Mouse (Mus musculus) stomach, postnatal 0 days (tissue): ENCODE data around the gene Gapvd1. TPM values are rescaled to one million over a fixed set of nuclear protein-coding genes. Genes with fewer than 3 reads are reported as not detected.

Experiments used
- ATAC-seq: fragments of 200-750 bp; cut with Nextera tagmentation; 2 replicates; pipeline ENCODE4 v1.8.0; 2017; ENCODE audit not compliant: low FRiP score, low TSS enrichment
- DNase-seq: peaks from one replicate; pipeline ENCODE4 v3.0.0-alpha.2; 2016; ENCODE audit warnings: low spot score
- H3K27ac ChIP-seq: fragments of 300-500 bp; sonication (generic); replicated peaks from 2 replicates; pipeline ENCODE4 v1.5.1; 2014; ENCODE audit warnings: mild to moderate bottlenecking, control low read depth
- H3K27me3 ChIP-seq: fragments of 300-500 bp; sonication (generic); 2 replicates; pipeline ENCODE4 v1.6.1; 2014; ENCODE audit warnings: low read length; ENCODE audit not compliant: control insufficient read depth, insufficient read depth
- H3K36me3 ChIP-seq: fragments of 300-500 bp; sonication (generic); 2 replicates; pipeline ENCODE4 v1.6.1; 2014; ENCODE audit warnings: low read length, mixed read lengths; ENCODE audit not compliant: control insufficient read depth, insufficient read depth
- H3K4me1 ChIP-seq: fragments of 300-500 bp; sonication (generic); replicated peaks from 2 replicates; pipeline ENCODE4 v1.6.1; 2014; ENCODE audit warnings: antibody characterized with exemption; ENCODE audit not compliant: control insufficient read depth, insufficient read depth
- H3K4me2 ChIP-seq: fragments of 300-500 bp; sonication (generic); replicated peaks from 2 replicates; pipeline ENCODE4 v1.6.1; 2014; ENCODE audit warnings: low read depth, mild to moderate bottlenecking, control low read depth, moderate library complexity
- H3K4me3 ChIP-seq: fragments of 300-500 bp; sonication (generic); 2 replicates; pipeline ENCODE4 v1.5.1; 2014; ENCODE audit warnings: low read depth, low read length, control low read depth
- H3K9ac ChIP-seq: fragments of 300-500 bp; sonication (generic); 2 replicates; pipeline ENCODE4 v1.6.1; 2014; ENCODE audit warnings: mild to moderate bottlenecking, low read length, control low read depth, mixed read lengths
- H3K9me3 ChIP-seq: fragments of 300-500 bp; sonication (generic); 2 replicates; pipeline ENCODE4 v1.6.1; 2016; ENCODE audit warnings: low read length; ENCODE audit not compliant: control insufficient read depth
- CTCF ChIP-seq: IDR thresholded peaks from 2 replicates; pipeline ENCODE4 v1.5.1; 2016; ENCODE audit warnings: antibody characterized with exemption, low read depth, mild to moderate bottlenecking, moderate library complexity
- EP300 ChIP-seq: optimal IDR thresholded peaks from 2 replicates; pipeline ENCODE3; 2016; ENCODE audit warnings: antibody characterized with exemption
- WGBS: fragments of 180-500 bp; shearing (Covaris S2); extraction: QIAGEN DNeasy Blood & Tissue Kit; methylation state at CpG from one replicate; pipeline ENCODE4 v1.1.7; 2014; 5-methylcytosine and 5-hydroxymethylcytosine counted together
- polyA plus RNA-seq: library from polyadenylated mRNA; unstranded; fragments of >200 nt; fragmentation: Nextera tagmentation; extraction: Ambion mirVana; gene quantifications from 2 replicates; pipeline ENCODE4 v1.2.1, GENCODE M21; 2015

The Gapvd1 gene
- polyA plus RNA-seq, 1 experiment from 2014 or later: 40.9 TPM

DNA sequence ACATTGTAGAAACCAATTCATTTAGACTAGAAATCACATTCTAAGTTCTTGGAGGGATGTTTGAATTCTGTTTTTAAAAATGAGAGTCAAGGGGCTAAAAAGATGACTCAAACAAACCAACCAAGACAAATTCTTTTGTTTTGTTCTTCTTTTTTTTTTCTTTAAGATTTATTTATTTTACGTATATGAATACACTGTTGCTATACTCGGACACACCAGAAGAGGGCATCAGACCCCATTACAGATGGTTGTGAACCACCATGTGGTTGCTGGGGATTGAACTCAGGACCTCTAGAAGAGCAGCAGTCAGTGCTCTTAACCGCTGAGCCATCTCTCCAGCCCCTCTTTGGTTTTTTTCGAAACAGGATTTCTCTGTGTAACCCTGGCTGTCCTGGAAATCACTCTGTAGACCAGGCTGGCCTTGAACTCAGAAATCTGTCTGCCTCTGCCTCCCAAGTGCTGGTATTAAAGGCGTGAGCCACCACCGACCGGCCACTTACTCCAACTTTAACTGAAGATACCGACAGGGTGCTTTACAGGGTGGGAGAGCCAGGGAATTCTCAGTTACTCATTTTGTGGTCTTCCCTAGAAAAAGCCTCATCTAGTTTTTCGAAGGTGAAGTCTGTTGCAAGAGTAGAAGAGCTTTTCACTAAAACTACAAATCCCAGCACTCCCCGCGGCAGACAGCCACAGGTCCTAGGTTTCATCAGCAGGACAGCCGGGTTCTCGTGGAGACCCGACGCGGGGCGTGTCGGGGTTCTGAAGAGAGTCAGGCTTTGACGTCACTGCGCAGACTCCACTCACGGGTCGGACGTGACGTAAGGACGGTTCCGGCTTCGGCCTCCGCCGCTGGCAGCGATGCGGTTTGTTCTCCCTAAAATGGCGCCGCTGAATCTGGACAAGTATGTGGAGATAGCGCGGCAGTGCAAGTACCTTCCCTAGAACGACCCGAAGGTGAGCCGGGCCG is 46.8 kb upstream of the Gapvd1 start:
- Histone ChIP-seq H3K4me2 (peak overlapping the region; percentile 55; the same call in 1 of the 2 replicates), H3K4me1 (no peaks in the 10 kb centered on the region), H3K36me3 (no peaks in the 10 kb centered on the region; the same call in 1 of the 2 replicates), H3K9me3 (no peaks in the 10 kb centered on the region), H3K4me3 (peak overlapping the region; percentile 65), H3K27ac (peak overlapping the region; percentile 93), H3K27me3 (no peaks in the 10 kb centered on the region), H3K9ac (peak overlapping the region; percentile 84)
- WGBS: 5% methylated on average over 39 of the region's 39 CpGs
- TF ChIP-seq EP300: no peak
- TF ChIP-seq CTCF: peak; percentile 37
- ATAC-seq: peak; percentile 97
- DNase-seq: peak; percentile 98

DNA sequence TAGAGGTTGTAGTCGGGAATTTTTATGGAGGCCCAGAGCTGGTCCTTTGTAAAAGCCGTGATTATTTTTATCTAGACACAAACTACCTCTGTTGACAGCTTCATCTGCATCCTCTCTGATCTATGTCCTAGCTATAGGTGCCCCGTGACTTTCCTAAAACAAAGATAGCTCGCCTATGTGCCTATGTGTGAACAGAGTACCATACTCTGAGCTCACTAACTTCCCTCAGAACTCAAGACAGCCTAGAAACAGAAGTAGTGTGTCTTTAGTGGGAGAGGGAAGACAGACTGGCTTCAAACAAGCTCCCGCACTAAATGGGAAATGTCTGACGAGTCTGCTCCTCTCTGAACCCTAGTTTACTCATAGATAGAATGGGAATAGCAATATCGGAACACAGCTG is 45.3 kb upstream of the Gapvd1 start:
- Histone ChIP-seq H3K9ac (no peak overlapping the region), H3K4me2 (peak overlapping the region; percentile 85), H3K27me3 (no peaks in the 10 kb centered on the region), H3K27ac (peak overlapping the region; percentile 85), H3K4me1 (no peaks in the 10 kb centered on the region), H3K9me3 (no peaks in the 10 kb centered on the region), H3K4me3 (no peak overlapping the region), H3K36me3 (no peaks in the 10 kb centered on the region)
- no peak for DNase-seq
- TF ChIP-seq CTCF: no peak
- no peak for TF ChIP-seq EP300
- no peak for ATAC-seq
- 76% methylated on average over 7 of the region's 7 CpGs for WGBS

DNA sequence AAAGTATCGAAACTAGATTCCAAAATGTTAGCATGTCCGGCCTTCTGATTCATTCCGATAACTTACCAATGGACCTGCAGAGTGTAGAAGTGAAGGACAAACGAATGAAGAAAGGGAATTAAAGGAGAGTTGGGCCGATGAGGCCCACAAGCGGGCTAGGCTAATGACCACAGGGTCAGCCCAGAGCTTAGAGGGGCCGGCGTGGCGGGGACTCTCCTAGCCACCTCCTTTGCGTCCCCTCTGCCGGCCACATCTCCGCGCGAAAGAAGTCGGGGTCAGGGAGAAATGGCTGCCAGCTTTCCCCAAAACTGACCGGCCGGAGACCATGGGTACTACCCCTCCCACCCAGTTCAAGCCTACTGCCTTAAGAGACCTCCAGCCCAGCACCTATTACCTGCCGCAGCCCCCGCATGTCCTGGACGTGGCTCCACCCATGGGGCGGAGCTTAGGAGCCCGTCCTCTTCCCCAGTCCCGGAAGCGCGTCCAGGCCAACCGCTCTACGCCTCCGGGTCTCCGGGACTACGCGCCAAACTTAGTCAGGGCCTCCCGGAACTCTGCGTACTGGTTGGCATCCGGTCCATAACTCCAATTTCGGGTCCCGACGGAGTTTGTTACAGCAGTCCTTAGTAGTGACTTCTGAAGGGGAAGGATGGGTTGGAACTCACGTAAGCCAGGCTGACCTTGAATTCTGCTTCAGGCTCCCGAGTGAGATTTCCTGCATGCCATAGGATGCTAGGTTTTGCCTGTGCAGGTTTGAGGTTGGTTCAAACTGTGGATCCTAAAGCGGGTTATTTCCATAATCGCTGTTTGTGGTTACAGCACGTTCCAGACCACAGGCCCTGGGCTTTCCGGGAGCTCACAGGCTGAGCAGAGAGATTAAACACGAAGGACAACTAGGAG is 44.6 kb upstream of the Gapvd1 start, which contains the start of gene Rabepk:
Gene Rabepk, minus strand, starts transcription at position 556 of the 900 bp plus-strand sequence.
- peak within 1 kb of the TSS; percentile 85 for H3K27ac ChIP-seq
- peak within 1 kb of the TSS; percentile 71 for H3K4me3 ChIP-seq
- peak within 1 kb of the TSS; percentile 85 for H3K4me2 ChIP-seq
- ATAC-seq: peak; percentile 76
- no peak for TF ChIP-seq CTCF
- TF ChIP-seq EP300: no peak
- peak; percentile 89 for DNase-seq
- H3K9me3 ChIP-seq: no peaks in the 10 kb centered on the region
- no peaks in the 10 kb centered on the region for H3K27me3 ChIP-seq
- H3K4me1 ChIP-seq: no peaks in the 10 kb centered on the region
- 3% methylated on average over 44 of the region's 44 CpGs for WGBS
- H3K9ac ChIP-seq: peak within 1 kb of the TSS; percentile 66
- H3K36me3 ChIP-seq: no peaks in the 10 kb centered on the region

DNA sequence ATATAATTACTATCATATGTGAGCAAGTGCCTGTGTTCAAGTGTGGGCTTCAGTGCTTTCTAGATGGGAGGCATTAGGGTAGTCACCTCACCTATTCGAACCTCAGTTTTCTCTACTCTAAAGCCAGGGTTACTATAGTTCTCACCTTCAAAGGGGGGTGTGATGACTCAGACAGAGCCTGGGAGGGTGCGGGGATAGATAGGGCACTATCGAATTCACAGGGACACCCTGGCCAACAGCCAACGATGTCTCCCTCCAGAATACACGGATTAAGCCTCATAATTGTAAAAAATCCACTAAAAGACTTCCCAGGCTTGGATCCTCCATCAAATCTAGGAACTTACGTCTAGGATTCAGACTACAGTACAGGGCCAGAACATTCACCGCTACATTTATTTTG is 40.4 kb upstream of the Gapvd1 start:
- ATAC-seq (no peak), DNase-seq (no peak)
- 0 out of 2 replicates have a peak, but pooled peaks cover 5% of the 10 kb centered on the region for H3K36me3 ChIP-seq
- TF ChIP-seq EP300 (no peak), CTCF (no peak)
- H3K9ac ChIP-seq: no peak overlapping the region
- H3K4me2 ChIP-seq: no peak overlapping the region
- H3K27ac ChIP-seq: no peak overlapping the region
- no peaks in the 10 kb centered on the region for H3K9me3 ChIP-seq
- no peak overlapping the region for H3K4me3 ChIP-seq
- no peaks in the 10 kb centered on the region for H3K4me1 ChIP-seq
- WGBS: 84% methylated on average over 7 of the region's 7 CpGs
- H3K27me3 ChIP-seq: no peaks in the 10 kb centered on the region

DNA sequence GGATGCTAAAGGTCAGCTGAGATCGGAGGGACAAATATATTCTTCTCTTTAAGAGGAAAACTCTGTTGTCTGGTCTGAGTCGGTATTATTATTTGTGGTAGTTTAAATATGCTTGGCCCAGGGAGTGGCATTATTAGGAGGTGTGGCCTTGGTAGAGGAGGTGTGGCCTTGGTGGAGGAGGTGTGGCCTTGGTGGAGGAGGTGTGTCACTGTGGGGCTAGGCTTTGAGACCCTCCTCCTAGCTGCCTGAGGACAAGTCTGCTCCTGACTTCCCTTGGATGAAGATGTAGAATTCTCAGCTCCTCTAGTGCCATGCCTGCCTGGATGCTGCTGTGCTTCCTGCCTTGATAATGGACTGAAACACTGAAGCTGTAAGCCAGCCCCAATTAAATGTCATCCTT is 39.5 kb upstream of the Gapvd1 start:
- no peak overlapping the region for H3K27ac ChIP-seq
- H3K9ac ChIP-seq: no peak overlapping the region
- H3K9me3 ChIP-seq: no peaks in the 10 kb centered on the region
- H3K4me1 ChIP-seq: no peaks in the 10 kb centered on the region
- H3K36me3 ChIP-seq: 0 out of 2 replicates have a peak, but pooled peaks cover 5% of the 10 kb centered on the region
- TF ChIP-seq EP300: no peak
- TF ChIP-seq CTCF: no peak
- no peaks in the 10 kb centered on the region for H3K27me3 ChIP-seq
- no peak for ATAC-seq
- H3K4me2 ChIP-seq: no peak overlapping the region
- 94% methylated on average over 2 of the region's 2 CpGs for WGBS
- no peak for DNase-seq
- H3K4me3 ChIP-seq: no peak overlapping the region
